Mouse (Mus musculus) brain, embryonic 14.5 days (tissue): ENCODE measurements around the gene Radil.

Experiments used
- CTCF ChIP-seq: fragments of 200-500 bp; IDR thresholded peaks from 2 replicates; pipeline ENCODE4 v1.5.1; 2012; ENCODE audit warnings: inconsistent platforms, mild to moderate bottlenecking, moderate library complexity, borderline replicate concordance; ENCODE audit not compliant: insufficient read depth, insufficient read length; ENCODE audit errors: extremely low read depth
- POLR2A ChIP-seq: fragments of 200-500 bp; IDR thresholded peaks from 2 replicates; pipeline ENCODE4 v1.6.1; 2012; ENCODE audit warnings: mild to moderate bottlenecking, inconsistent platforms, borderline replicate concordance; ENCODE audit not compliant: poor library complexity, insufficient read depth, insufficient read length, severe bottlenecking; ENCODE audit errors: extremely low read depth

GRCm38 (mm10) chr5:142597648-142598390, 46.9 kb upstream of the Radil start:
- TF ChIP-seq CTCF = no peak
- no peak for TF ChIP-seq POLR2A
